Mouse (Mus musculus) limb, embryonic 10.5 days (tissue): ENCODE results near the gene Slc15a2. TPM values are rescaled to one million over a fixed set of nuclear protein-coding genes. Genes with fewer than 3 reads are reported as not detected.

Experiments
- DNase-seq: peaks from one replicate; pipeline ENCODE4 v3.0.0-alpha.2; 2017; ENCODE audit warnings: low spot score
- H3K27ac ChIP-seq: fragments of 300-500 bp; sonication (generic); 2 replicates; pipeline ENCODE4 v1.5.1; 2016; ENCODE audit warnings: mild to moderate bottlenecking
- H3K27me3 ChIP-seq: fragments of 300-500 bp; sonication (generic); 2 replicates; pipeline ENCODE4 v1.6.1; 2016; ENCODE audit warnings: low read depth, mild to moderate bottlenecking; ENCODE audit not compliant: poor library complexity, severe bottlenecking
- H3K36me3 ChIP-seq: fragments of 300-500 bp; sonication (generic); 2 replicates; pipeline ENCODE4 v1.6.1; 2016; ENCODE audit warnings: mild to moderate bottlenecking, moderate library complexity
- H3K4me1 ChIP-seq: fragments of 300-500 bp; sonication (generic); 2 replicates; pipeline ENCODE4 v1.6.1; 2016
- H3K4me3 ChIP-seq: fragments of 300-500 bp; sonication (generic); 2 replicates; pipeline ENCODE4 v1.5.1; 2016; ENCODE audit warnings: mild to moderate bottlenecking, moderate library complexity
- H3K9me3 ChIP-seq: fragments of 300-500 bp; sonication (generic); replicated peaks from 2 replicates; pipeline ENCODE4 v1.6.1; 2016; ENCODE audit warnings: mild to moderate bottlenecking
- WGBS: fragments of 180-500 bp; shearing (Covaris S2); methylation state at CpG from one replicate; pipeline ENCODE4 v1.1.7; 2016; 5-methylcytosine and 5-hydroxymethylcytosine counted together
- polyA plus RNA-seq: library from polyadenylated mRNA; unstranded; fragments of >200 nt; fragmentation: Nextera tagmentation; extraction: Ambion mirVana; gene quantifications from 2 replicates; pipeline ENCODE4 v1.2.1, GENCODE M21; 2016

The Slc15a2 gene
- polyA plus RNA-seq, 1 experiment from 2014 or later: 1.8 TPM

DNA sequence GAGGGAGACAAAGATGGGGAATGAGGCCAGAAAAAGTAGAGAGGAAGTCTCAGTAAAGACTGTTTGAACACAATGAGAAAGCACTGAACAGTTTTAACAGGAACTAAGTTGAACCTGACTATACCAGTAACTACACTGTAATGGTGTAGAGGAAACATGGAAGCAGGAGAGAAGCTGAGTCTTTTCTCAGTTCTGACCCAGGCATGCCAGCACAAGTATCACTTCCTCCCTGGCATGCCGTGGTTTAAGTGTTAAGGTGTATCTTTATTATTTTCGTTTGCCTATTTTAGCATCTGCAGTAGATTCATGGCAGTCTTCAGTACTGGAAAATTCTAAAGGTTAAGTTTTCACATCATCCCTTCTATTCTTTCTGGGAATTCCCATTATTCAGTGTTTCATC is 10.2 kb upstream of the Slc15a2 start:
- H3K4me1 ChIP-seq: no peaks in the 10 kb centered on the region
- no peak overlapping the region for H3K27ac ChIP-seq
- H3K4me3 ChIP-seq: no peak overlapping the region
- no peak for DNase-seq
- 82% methylated on average over 2 of the region's 2 CpGs for WGBS
- H3K27me3 ChIP-seq: no peaks in the 10 kb centered on the region
- no peaks in the 10 kb centered on the region for H3K36me3 ChIP-seq
- H3K9me3 ChIP-seq: no peaks in the 10 kb centered on the region

DNA sequence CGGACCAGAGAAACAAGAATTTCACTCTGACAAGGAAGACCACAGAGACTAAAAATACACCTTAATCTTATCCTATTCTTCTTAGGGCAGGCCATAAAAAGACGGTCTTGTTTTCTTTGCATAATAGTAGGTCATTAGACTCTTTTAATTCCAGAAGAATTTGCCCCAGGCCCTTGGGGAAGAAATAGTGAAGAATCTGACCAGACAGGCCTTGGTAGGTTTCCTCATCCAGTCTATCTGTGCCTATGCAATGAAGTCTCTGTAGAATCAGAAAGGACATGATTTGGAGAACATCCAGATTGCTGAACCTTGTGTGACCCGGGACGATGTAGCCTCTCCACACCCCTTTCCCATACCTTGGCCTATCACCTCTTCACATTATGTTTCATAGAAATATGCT is 5.4 kb upstream of the Slc15a2 start:
- Histone ChIP-seq H3K27me3 (no peaks in the 10 kb centered on the region), H3K4me1 (no peaks in the 10 kb centered on the region), H3K27ac (no peak overlapping the region), H3K4me3 (no peak overlapping the region), H3K36me3 (no peaks in the 10 kb centered on the region), H3K9me3 (no peaks in the 10 kb centered on the region)
- DNase-seq: no peak
- 84% methylated on average over 4 of the region's 4 CpGs for WGBS

DNA sequence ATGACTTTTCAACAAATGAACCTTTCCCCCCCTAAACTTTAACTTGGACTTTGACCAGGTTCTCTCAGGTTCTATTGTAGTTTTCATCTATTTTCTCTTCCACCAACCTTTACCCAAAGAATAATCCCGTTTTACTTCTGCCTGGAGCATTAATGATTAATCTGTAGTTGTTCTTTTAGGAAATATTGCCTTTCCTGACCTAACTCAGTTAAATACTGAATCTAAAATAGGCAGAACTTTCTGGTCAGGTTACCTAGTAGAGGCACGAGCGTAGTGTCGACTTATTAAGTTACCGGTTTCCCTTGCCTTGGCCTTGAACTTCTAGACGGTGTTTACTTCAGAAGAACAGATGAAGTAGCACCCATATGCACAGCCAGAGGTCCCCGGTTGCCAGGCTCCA is 1.7 kb upstream of the Slc15a2 start:
- Histone ChIP-seq H3K36me3 (no peaks in the 10 kb centered on the region), H3K27ac (no peak overlapping the region), H3K9me3 (no peaks in the 10 kb centered on the region), H3K4me1 (no peaks in the 10 kb centered on the region), H3K4me3 (no peak overlapping the region), H3K27me3 (no peaks in the 10 kb centered on the region)
- 94% methylated on average over 7 of the region's 7 CpGs for WGBS
- no peak for DNase-seq

DNA sequence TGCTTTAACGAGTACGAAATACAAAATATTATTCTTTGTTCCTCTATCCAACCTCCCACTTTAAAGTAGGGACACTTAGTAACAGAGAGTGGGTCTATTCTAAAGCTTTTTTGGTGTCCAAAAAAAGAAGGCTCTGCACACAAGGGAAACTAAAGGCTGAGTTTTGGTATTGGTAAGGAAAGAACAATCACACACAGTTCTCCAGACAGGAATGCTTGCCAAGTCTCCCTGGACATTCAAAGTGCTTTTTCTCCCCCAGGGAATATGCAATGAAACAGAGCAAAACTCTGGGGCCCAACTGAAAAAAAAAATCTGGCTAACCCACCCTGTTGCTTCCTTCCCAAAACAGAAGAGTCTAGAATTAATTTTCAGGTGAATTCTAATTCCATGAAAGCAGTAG is 616 bp downstream of the Slc15a2 start:
- no peaks in the 10 kb centered on the region for H3K9me3 ChIP-seq

DNA sequence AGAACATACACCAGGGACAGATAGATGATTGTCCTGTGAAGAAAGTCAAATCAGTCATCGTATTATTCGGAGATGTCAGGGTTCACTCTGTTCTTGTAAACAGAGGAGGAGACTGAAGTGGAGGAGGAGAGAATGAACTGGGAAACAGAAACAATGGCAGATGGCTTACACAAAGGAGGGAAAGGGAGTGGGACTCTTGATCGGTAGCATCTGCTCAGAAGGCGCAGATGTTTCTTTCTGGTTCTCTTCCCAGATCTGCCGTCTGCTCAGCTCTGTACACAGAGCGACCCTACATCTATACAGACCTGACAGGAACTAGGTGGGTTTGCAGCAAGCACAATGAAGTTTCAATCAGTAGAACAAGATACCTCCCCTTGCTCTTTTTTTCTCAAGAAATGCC is 9.1 kb downstream of the Slc15a2 start:
- DNase-seq: no peak
- Histone ChIP-seq H3K36me3 (no peaks in the 10 kb centered on the region), H3K27me3 (no peaks in the 10 kb centered on the region), H3K4me3 (no peak overlapping the region), H3K4me1 (no peaks in the 10 kb centered on the region), H3K27ac (no peak overlapping the region), H3K9me3 (no peaks in the 10 kb centered on the region)
- 93% methylated on average over 6 of the region's 6 CpGs for WGBS

More for the DNA sequence above, 616 bp downstream of the Slc15a2 start:
- DNase-seq: no peak
- no peak overlapping the region for H3K4me3 ChIP-seq
- H3K27me3 ChIP-seq: no peaks in the 10 kb centered on the region
- H3K4me1 ChIP-seq: no peaks in the 10 kb centered on the region
- no peak overlapping the region for H3K27ac ChIP-seq
- no peaks in the 10 kb centered on the region for H3K36me3 ChIP-seq
- WGBS: 94% methylated on average over 2 of the region's 2 CpGs

DNA sequence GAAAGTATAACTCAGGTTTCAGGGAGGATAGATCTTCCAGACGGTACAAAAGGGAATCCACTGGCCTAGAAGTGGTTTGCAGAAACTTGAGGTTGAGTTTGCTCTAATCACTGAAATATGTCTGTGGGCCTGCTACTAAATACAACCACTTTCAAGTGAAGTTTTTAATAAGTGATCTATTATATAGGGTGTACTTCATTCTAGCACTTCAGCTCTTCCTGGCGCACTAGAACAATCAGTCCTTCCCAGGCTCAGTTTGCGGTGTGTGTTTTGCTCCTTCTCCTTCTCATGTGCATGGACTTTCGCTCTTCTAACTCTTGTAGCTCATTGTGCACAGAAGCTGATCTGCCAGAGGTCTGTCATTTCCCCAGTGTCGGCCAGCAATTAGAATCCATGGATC is 11.8 kb downstream of the Slc15a2 start:
- Histone ChIP-seq H3K27me3 (no peaks in the 10 kb centered on the region), H3K4me3 (no peak overlapping the region), H3K4me1 (no peaks in the 10 kb centered on the region), H3K9me3 (no peaks in the 10 kb centered on the region), H3K36me3 (no peaks in the 10 kb centered on the region), H3K27ac (no peak overlapping the region)
- 94% methylated on average over 5 of the region's 5 CpGs for WGBS
- no peak for DNase-seq

DNA sequence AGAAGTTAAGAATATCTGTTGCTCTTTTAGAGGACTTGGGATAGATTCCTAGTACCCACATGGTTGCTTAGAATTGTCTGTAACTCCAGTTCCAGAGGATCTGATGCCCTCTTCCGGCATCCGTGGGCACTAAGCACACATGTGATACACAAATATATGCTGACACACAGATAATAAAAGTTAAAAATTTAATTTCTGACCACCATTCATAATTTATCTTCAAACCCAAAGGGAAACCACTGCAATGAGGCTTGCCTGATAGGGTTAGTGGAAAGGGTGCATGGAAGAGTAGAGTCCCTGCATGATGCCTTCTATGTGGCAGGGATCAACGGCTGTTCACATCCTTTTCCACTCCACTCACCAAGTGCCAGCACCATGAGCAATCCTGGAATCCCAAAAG is 13.1 kb downstream of the Slc15a2 start:
- Histone ChIP-seq H3K36me3 (no peaks in the 10 kb centered on the region), H3K9me3 (no peaks in the 10 kb centered on the region), H3K4me3 (no peak overlapping the region), H3K27me3 (no peaks in the 10 kb centered on the region), H3K4me1 (no peaks in the 10 kb centered on the region), H3K27ac (no peak overlapping the region)
- WGBS: 95% methylated on average over 3 of the region's 3 CpGs
- no peak for DNase-seq

DNA sequence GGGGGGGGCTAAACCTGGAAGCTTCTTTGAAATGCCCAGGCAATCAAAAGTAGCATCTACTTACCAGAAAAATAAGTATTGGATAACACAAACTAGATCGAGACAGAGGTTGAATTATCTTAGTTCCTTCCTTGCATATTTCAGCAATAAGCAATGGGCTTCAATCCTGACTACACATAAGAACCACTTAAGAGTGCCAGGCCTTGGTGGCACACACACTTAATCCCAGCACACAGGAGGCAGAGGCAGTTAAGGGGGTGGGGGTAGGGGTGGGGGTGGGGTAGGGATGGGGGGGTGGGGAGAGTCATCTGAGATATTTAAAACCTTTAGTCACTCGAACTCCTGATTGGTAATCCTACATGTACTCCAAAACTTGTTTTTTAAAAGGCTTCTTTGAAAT is 13.5 kb downstream of the Slc15a2 start:
- WGBS: 90% methylated on average over 2 of the region's 2 CpGs
- no peak overlapping the region for H3K4me3 ChIP-seq
- H3K27ac ChIP-seq: no peak overlapping the region
- DNase-seq: no peak
- H3K4me1 ChIP-seq: no peaks in the 10 kb centered on the region
- no peaks in the 10 kb centered on the region for H3K9me3 ChIP-seq
- no peaks in the 10 kb centered on the region for H3K27me3 ChIP-seq
- no peaks in the 10 kb centered on the region for H3K36me3 ChIP-seq

DNA sequence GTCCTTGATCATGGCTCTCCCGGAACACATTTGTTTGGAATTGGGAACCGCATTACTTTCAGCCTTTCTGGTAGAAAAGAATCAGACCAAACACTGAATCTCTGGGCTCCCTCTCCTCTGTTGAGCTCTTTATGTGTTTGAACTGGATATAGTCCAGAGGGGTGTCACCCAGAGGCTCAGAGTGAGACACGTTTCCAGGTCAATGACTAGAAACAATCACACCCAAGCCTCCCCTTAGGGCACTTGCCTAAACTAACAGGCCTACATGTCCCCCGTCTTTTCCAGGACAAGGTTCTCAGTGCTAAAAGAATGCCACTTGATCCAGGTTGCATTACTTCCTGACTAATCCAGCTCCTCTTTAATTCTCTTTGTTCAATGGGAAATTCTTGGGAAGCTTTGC is 13.9 kb downstream of the Slc15a2 start:
- H3K4me1 ChIP-seq: no peaks in the 10 kb centered on the region
- DNase-seq: no peak
- no peaks in the 10 kb centered on the region for H3K27me3 ChIP-seq
- no peaks in the 10 kb centered on the region for H3K36me3 ChIP-seq
- H3K27ac ChIP-seq: no peak overlapping the region
- 86% methylated on average over 4 of the region's 4 CpGs for WGBS
- no peak overlapping the region for H3K4me3 ChIP-seq
- H3K9me3 ChIP-seq: no peaks in the 10 kb centered on the region

DNA sequence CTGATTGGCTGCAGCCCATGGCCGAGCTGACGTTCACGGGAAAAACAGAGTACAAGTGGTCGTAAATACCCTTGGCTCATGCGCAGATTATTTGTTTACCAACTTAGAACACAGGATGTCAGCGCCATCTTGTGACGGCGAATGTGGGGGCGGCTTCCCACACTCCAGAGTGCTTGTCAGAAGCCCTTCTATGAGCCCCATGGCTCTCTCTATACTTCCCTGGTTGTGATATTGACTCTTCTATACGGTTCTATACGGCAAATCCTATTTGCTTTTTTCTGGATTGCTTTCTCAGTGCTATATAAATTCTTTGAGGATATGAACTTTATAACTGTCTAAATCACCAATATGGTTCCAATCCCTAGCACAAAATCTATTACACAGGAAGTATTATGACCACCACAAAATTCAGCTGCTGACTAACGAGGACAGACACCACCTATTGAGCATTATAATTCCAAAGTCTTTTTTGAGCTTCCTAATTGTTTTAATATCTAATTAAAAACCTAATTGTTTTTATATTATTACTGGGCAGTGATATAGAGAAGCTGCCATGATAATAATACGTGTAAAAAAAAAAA is 14.5 kb downstream of the Slc15a2 start:
- 78% methylated on average over 9 of the region's 13 CpGs for WGBS
- Histone ChIP-seq H3K27me3 (no peaks in the 10 kb centered on the region), H3K27ac (no peak overlapping the region), H3K36me3 (no peaks in the 10 kb centered on the region), H3K4me3 (no peak overlapping the region), H3K4me1 (no peaks in the 10 kb centered on the region), H3K9me3 (no peaks in the 10 kb centered on the region)
- no peak for DNase-seq

DNA sequence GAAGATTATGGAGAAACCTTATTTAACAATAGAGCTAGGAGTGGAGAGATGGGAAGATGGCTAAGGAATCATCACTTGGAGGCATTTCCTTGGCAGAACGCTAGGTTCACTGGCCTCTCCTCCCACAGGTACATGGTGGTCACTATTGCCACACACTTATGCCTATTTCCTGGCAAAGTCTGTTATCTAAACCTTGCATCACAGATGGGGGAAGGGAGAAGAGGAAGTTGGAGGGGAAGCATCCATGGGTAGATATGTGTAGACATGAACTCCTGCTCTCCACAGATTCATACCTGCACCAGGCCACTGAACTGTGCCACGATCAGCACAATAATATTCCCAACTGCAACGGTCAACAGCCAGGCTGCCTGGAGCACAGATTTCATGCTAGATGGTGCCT is 32.8 kb downstream of the Slc15a2 start:
- Histone ChIP-seq H3K36me3 (no peaks in the 10 kb centered on the region), H3K27ac (no peak overlapping the region), H3K4me1 (no peaks in the 10 kb centered on the region), H3K27me3 (no peaks in the 10 kb centered on the region), H3K9me3 (no peaks in the 10 kb centered on the region), H3K4me3 (no peak overlapping the region)
- no peak for DNase-seq
- 83% methylated on average over 3 of the region's 3 CpGs for WGBS

DNA sequence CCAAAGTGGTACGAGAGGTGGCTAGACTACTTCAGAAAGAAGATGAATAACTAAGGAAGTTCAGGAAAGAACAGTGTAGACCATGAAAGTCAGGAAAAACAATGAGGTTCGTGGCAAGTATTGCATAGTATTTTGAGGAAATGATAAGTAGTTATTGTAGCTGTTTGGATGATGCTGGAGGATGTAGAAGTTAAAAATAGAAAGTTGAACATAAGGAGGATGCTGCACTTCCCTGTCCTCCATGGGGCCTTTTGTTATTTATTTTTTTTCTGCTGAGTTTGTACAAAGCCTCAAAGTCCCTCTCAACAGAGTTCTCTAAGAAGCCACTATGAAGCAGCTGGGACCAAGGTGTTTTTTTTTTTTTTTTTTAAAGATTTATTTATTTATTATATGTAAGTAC is 37.0 kb downstream of the Slc15a2 start:
- H3K36me3 ChIP-seq: no peaks in the 10 kb centered on the region
- no peaks in the 10 kb centered on the region for H3K27me3 ChIP-seq
- no peak overlapping the region for H3K4me3 ChIP-seq
- 76% methylated on average over 2 of the region's 2 CpGs for WGBS
- H3K27ac ChIP-seq: no peak overlapping the region
- H3K4me1 ChIP-seq: no peaks in the 10 kb centered on the region
- no peaks in the 10 kb centered on the region for H3K9me3 ChIP-seq
- DNase-seq: no peak

DNA sequence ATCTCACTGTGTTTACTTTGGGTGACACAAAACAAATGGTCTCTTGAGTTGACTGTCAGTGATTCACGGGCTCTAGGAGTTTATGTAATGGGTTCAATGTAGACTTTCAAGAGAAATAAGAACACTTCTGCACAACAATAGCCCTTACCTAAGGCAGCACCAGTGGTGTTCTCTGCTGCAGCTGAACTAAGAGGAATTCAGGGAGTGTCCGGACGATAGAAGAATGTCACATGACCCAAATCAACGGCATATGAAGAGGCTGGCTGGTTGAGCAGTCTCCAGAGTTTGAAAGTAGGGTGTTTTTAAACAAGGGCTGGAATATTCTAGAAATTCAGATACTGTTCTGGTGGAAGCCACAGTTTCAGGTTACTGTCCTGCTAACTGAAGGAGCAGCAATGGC is 37.7 kb downstream of the Slc15a2 start:
- 87% methylated on average over 4 of the region's 4 CpGs for WGBS
- no peak overlapping the region for H3K4me3 ChIP-seq
- no peak for DNase-seq

DNA sequence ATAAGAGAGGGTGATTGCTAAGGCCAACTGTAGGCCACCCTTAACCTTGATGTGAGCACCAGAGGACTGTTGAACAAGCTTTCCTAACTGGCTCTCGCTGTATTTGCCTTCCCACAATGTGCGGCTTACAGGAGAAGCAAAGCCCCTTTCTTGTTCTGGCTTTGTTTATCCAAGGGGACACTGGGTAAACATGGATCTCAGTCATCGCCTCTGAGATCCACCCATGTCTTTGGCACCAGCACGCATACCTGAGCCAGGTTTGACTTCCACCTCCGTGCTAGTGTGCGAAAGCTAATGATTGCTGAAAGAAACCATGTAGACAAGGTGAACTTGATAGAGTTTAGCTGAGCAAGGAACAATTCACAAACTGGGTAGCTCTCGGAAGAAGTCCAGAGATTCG is 41.2 kb downstream of the Slc15a2 start:
- 90% methylated on average over 8 of the region's 8 CpGs for WGBS
- no peak overlapping the region for H3K27ac ChIP-seq
- no peaks in the 10 kb centered on the region for H3K27me3 ChIP-seq
- peaks cover 6% of the 10 kb centered on the region for H3K4me1 ChIP-seq
- no peak for DNase-seq
- no peak overlapping the region for H3K4me3 ChIP-seq
- no peaks in the 10 kb centered on the region for H3K9me3 ChIP-seq
- no peaks in the 10 kb centered on the region for H3K36me3 ChIP-seq

More for the DNA sequence above, 37.7 kb downstream of the Slc15a2 start:
- H3K9me3 ChIP-seq: no peaks in the 10 kb centered on the region
- no peak overlapping the region for H3K27ac ChIP-seq
- no peaks in the 10 kb centered on the region for H3K27me3 ChIP-seq
- H3K36me3 ChIP-seq: no peaks in the 10 kb centered on the region
- H3K4me1 ChIP-seq: no peaks in the 10 kb centered on the region
